ENCODE assay signal across 8 mouse cellular contexts in the genomic region with DNA sequence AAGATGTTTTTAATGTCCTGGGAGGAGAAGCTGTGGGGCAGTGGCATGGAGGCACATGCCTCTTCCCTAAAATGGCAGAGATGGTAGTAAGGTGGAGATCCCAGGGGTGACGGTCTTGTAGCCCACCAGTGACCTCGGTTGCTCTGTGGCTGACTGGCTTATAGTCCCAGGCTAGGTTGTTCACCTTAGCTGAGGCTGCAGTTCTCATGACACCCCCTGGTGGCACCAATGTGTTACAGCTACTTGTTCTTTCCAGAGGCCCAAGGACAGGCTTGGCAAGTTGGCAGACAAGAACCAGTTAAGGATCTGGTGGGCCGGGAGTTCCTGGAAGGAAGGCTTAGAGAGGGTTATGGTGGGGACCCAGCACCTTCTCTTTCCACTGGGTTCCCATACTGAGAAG. TPM values are rescaled to one million over a fixed set of nuclear protein-coding genes. Genes with fewer than 3 reads are reported as not detected.
A peak's percentile ranks its signal among the peaks of the same experiment; 100 is the strongest.
DNase-seq lines count a peak whose midpoint lies in the region; ATAC-seq and TF ChIP-seq lines count a peak whose summit lies in the region.

No protein-coding gene starts in this region.

- TF ChIP-seq POLR2A in CH12.LX (IDR thresholded peaks at IDR 0.05; ENCODE audit: low read depth, low read length): no peak
- TF ChIP-seq POLR2A in lung, adult 2 months (IDR thresholded peaks at IDR 0.05; ENCODE audit: borderline replicate concordance, extremely low read depth, low read depth, low read length): no peak

- peak; percentile 67 for TF ChIP-seq RAD21 in CH12.LX (IDR thresholded peaks at IDR 0.05; ENCODE audit: low read depth, low read length)

- H3K4me2 ChIP-seq in CH12.LX (ENCODE audit: insufficient read depth, low read depth, poor library complexity, severe bottlenecking): no peak overlapping the region

- H3K79me2 ChIP-seq in CH12.LX (replicated peaks; ENCODE audit: control insufficient read depth, extremely low read depth, insufficient read depth, poor library complexity, severe bottlenecking): no peaks in the 10 kb centered on the region

- no peak for TF ChIP-seq EP300 in CH12.LX (IDR thresholded peaks at IDR 0.05; ENCODE audit: low read length)

- peak; percentile 52 to 87 for TF ChIP-seq CTCF in CH12.LX (conservative IDR thresholded peaks at IDR 0.05 in 1 of 2, IDR thresholded peaks at IDR 0.05 in 1 of 2; ENCODE audit: low read depth in 2 of 2, low read length in 2 of 2)
- TF ChIP-seq CTCF in lung, adult 2 months (IDR thresholded peaks at IDR 0.05; ENCODE audit: insufficient read depth, low read length): peak; percentile 83

- no peaks in the 10 kb centered on the region for H3K36me3 ChIP-seq in CH12.LX (replicated peaks in 1 of 2; ENCODE audit: control insufficient read depth in 1 of 2, insufficient read depth in 1 of 2, low read length in 1 of 2)

- H3K9me3 ChIP-seq in CH12.LX (replicated peaks; ENCODE audit: low read length): no peaks in the 10 kb centered on the region

- no peak overlapping the region for H3K9ac ChIP-seq in CH12.LX (ENCODE audit: insufficient read depth, low read depth)

- dilution Hi-C loops in CH12.LX (cut with MboI; ENCODE audit: extremely low pct_ligation_motif_present, extremely low pct_unique_long_range_greater_than_20kb, low sequenced_read_pairs): no loop called here

- H3K4me1 ChIP-seq in CH12.LX (ENCODE audit: control insufficient read depth in 1 of 2, insufficient read depth in 2 of 2): peaks cover 23 to 46% of the 10 kb centered on the region in 2 experiments
- no peaks in the 10 kb centered on the region for H3K4me1 ChIP-seq in lung, adult 2 months (ENCODE audit: control insufficient read depth, insufficient read depth, low read length)

- 31% methylated on average over 3 of the region's 3 CpGs for WGBS in lung, adult 2 months

- H3K27me3 ChIP-seq in CH12.LX (replicated peaks): peaks cover 86% of the 10 kb centered on the region

- H3K27ac ChIP-seq in CH12.LX (ENCODE audit: insufficient read depth, low read depth): no peak overlapping the region

- no peak overlapping the region for H3K4me3 ChIP-seq in CH12.LX (replicated peaks in 1 of 3; ENCODE audit: low read depth in 2 of 3, low read length in 2 of 3, poor library complexity in 1 of 3)
- peak overlapping the region; percentile 17 for H3K4me3 ChIP-seq in lung, adult 2 months (replicated peaks; ENCODE audit: extremely low read depth, low read depth, low read length)

- DNase-seq in CH12.LX (ENCODE audit: extremely low read depth): peak; percentile 73
- peak; percentile 61 to 89 for DNase-seq in adrenal gland, adult (ENCODE audit: inconsistent age in 2 of 2, low spot score in 1 of 2)
- DNase-seq in gastrocnemius, postnatal 25 days: peak; percentile 49
- peak; percentile 77 for DNase-seq in kidney, postnatal 14 days
- peak; percentile 64 for DNase-seq in lung, adult 2 months
- DNase-seq in retina, adult 2 months (ENCODE audit: low read depth, low spot score): peak; percentile 43
- DNase-seq in yolk sac, embryonic 10.5 days (ENCODE audit: low spot score): peak; percentile 44

- in situ Hi-C loops in CH12.LX (cut with MboI; ENCODE audit: low pct_ligation_motif_present, low pct_unique_long_range_greater_than_20kb, low sequenced_read_pairs): no loop called here

- peak; percentile 62 for ATAC-seq in common myeloid progenitor, adult 5-6 weeks (replicated peaks; ENCODE audit: low read depth, poor library complexity, severe bottlenecking)

TF ChIP-seq in CH12.LX, 34 proteins besides CTCF, POLR2A, EP300 and RAD21:
- TF ChIP-seq ZC3H11A (IDR thresholded peaks at IDR 0.05; ENCODE audit: low read depth, low read length): peak; percentile 20; the same call in 1 of the 2 replicates
- TF ChIP-seq MXI1 (IDR thresholded peaks at IDR 0.05; ENCODE audit: low read depth, low read length): no peak
- peak; percentile 95 for TF ChIP-seq SMC3 (IDR thresholded peaks at IDR 0.05; ENCODE audit: low read depth, low read length)
- TF ChIP-seq MAX (IDR thresholded peaks at IDR 0.05; ENCODE audit: low read length): no peak
- no peak for TF ChIP-seq KAT2A (IDR thresholded peaks at IDR 0.05; ENCODE audit: insufficient replicate concordance, low read length)
- TF ChIP-seq MAFK (IDR thresholded peaks at IDR 0.05; ENCODE audit: insufficient replicate concordance, low read length): peak; percentile 87
TF ChIP-seq in CH12.LX: peak in this region for 3.

RNA-seq across cellular contexts. Expression of gene Lrrc10b, which starts 21.4 kb away (rescaled TPM):
- total RNA-seq in CH12.LX (2012; rRNA removed) (not detected in 2 replicates), CH12.LX (2014; rRNA removed) (not detected in 2 replicates)
- not detected in 2 replicates for polyA plus RNA-seq in CH12.LX (2012; ENCODE audit: insufficient read length, low read depth)
- total RNA-seq in common myeloid progenitor, adult 5-6 weeks (2017): not detected in 2 replicates
- total RNA-seq in gastrocnemius, postnatal 25 days (2021): under 1 TPM; 0.13 to 0.38 TPM
- polyA plus RNA-seq in lung, adult 2 months (2012; rRNA removed): 20.6 and 25.6 TPM in 2 replicates

RNA-seq across cellular contexts. Expression of gene Ppp1r32, which starts 46.8 kb away (rescaled TPM):
- total RNA-seq in CH12.LX (2012; rRNA removed) (0.13 TPM in 1 of 2 replicates, not detected in the other), CH12.LX (2014; rRNA removed) (0.18 TPM in 1 of 2 replicates, not detected in the other)
- polyA plus RNA-seq in CH12.LX (2012; ENCODE audit: insufficient read length, low read depth): 0.25 and 0.49 TPM in 2 replicates
- total RNA-seq in common myeloid progenitor, adult 5-6 weeks (2017): not detected in 2 replicates
- under 1 TPM; 0.90 to 0.91 TPM for total RNA-seq in gastrocnemius, postnatal 25 days (2021)
- polyA plus RNA-seq in lung, adult 2 months (2012; rRNA removed): 5.4 and 5.9 TPM in 2 replicates

RNA-seq across cellular contexts. Expression of gene Syt7, which starts 47.0 kb away (rescaled TPM):
- total RNA-seq in CH12.LX (2012; rRNA removed) (not detected in 2 replicates), CH12.LX (2014; rRNA removed) (not detected in 2 replicates)
- polyA plus RNA-seq in CH12.LX (2012; ENCODE audit: insufficient read length, low read depth): not detected in 2 replicates
- not detected in 2 replicates for total RNA-seq in common myeloid progenitor, adult 5-6 weeks (2017)
- 1 to 10 TPM; 1.9 to 4.1 TPM for total RNA-seq in gastrocnemius, postnatal 25 days (2021)
- 10.9 and 11.7 TPM in 2 replicates for polyA plus RNA-seq in lung, adult 2 months (2012; rRNA removed)
